Mouse (Mus musculus): ENCODE measurements around the gene Prrt2.
A peak's percentile ranks its signal among the peaks of the same experiment; 100 is the strongest.

The Prrt2 gene

GRCm38 (mm10) chr7:127020901-127021562 lies at the start of gene Prrt2, which contains the start of gene Gm42742:
TSS of gene Prrt2 (minus strand) at chr7:127021211.
TSS of gene Gm42742 (minus strand) at chr7:127021097.
- DNase-seq (ENCODE audit: low spot score in 2 of 2), result peak in 1 of 2 experiments; percentile 36

DNA sequence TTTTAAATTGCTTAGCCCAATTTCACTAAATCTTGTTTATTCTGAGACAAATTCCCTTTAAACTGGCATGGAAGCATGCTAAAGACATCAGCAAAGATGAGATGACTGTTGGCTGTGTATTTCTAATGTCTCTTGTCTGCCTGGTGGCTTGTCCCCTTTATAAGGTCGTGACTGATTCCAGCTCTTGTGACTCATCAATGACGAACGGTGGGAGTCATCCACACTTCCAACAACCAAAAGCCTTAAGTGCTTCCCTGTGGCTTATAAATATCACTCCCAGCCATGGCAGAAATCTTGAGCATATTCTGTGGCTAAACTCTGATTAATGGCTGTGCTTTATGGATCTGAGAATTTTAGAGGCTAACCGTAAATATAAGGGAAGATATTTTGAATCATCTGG lies 45.3 kb upstream of the Prrt2 start:
- DNase-seq (ENCODE audit: low spot score in 2 of 2), result no peak

GRCm38 (mm10) chr7:127065538-127065937 lies 44.5 kb upstream of the Prrt2 start:
- no peak for DNase-seq (ENCODE audit: low spot score in 2 of 2)

DNA sequence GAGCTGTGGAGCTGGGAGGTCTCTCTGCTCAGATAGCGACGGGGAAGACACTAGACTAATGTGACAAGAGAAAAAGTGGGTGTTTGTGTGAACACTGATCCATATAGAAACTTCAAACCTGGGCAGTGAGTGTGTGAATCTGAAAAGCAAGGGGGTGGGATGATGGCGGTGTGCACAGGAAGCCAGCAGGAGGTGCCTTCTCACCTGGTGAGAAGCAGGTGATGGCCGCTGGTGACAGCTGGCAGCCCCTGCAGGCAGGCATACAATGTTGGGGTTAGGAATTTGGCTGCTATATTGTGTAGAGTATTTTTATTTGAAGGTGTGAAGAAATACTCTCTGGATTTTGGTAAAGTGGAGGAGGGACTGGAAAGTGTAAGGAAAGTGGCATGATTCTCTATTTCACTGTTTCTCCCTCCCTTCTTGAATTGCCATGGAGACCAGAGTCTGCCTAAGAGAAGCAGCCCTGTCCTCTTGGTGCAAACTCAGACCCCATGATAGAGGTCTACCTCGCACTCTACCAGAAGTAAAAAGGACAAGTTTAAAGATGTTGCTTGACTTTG lies 34.1 kb upstream of the Prrt2 start:
- DNase-seq (ENCODE audit: low spot score in 2 of 2), result no peak

- DNase-seq (ENCODE audit: low spot score in 2 of 2), result peak; percentile 82 to 87
These were observed 21.1 kb upstream of the Prrt2 start, which contains the start of gene Kif22 for GRCm38 (mm10) chr7:127041851-127042672. TSS of gene Kif22 (minus strand) at chr7:127042471.

GRCm38 (mm10) chr7:127031244-127031643 lies 10.2 kb upstream of the Prrt2 start:
- no peak for DNase-seq (ENCODE audit: low spot score in 2 of 2)

DNA sequence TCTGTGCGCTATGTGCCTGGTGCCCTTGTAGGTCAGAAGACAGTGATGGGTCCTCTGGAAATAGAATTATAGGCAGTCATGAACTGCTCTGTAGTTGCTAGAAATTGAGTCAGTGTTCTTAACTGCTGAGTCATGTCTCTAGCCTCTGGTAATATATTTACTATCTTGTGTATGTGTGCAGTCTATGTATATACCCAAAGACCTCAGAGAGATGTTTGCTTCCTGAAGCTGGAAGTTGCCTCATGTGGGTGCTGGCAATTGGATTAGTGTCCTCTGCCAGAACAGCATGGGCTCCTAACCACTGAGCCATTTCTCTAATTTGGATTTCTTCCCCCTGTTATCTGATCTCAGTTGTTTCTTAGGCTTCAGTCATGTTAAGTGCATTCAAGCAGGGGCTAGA lies 9.2 kb upstream of the Prrt2 start:
- DNase-seq (ENCODE audit: low spot score in 2 of 2), result no peak

GRCm38 (mm10) chr7:127027885-127028284 lies 6.9 kb upstream of the Prrt2 start:
- no peak for DNase-seq (ENCODE audit: low spot score in 2 of 2)

DNA sequence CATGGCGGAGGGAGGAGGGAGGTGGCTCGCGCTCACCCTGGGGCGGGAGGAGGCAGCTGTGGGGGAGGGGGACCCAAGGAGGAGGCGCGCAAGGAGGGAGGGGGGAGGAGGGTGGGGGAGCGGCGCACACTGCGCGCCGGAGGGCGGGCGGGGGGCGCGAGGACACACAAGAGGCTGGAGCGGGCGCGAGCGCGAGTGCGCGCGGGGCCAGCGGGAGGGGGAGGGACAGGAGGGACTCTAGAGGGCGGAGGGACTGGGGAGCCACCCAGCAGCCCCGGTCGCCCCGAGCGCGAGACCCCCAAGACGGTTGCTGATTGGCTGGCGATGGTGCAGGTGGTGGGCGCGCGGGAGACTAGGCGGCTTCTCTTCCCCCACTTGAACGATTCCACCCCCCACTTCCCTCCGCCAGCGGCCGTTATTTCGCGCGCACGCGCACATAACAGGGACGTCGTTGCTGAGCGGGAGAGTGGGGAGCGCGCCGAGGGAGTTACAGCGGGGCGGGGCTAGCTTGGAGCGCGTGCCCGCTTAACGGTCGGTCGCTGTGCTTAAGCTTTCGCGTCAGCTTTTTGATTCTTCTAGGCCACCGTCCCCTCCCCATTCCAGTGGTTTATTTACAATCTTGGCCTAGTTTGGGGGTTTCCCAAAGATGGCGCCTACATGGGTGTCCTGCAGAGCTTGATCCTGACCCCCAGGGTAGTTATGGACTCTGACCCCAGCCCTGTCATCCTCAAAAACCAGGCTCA lies 6.1 kb upstream of the Prrt2 start, which contains the start of gene Maz:
Gene Maz (minus strand): TSS at position 54 of the 743 bp plus-strand sequence.
- peak; percentile 97 to 98 for DNase-seq (ENCODE audit: low spot score in 2 of 2)

DNA sequence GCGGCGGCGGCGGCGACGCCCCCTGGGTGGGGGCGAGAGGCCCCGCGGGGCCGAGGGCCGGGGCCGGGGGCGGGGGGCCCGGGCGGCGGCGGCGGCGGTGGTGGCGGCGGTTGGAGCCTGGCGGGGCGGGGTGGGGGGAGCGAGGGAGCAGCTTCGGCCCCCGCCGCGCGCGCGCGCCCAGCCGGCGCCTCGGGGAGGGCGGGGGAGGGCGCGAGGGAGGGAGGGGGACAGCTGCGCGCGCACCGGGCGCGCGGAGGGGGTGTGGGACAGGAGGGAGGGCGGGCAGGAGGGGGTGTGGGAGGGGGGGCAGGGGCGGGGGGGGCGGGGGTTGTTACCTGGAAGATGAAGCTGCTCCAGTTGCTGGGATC lies 5.6 kb upstream of the Prrt2 start:
- no peak for DNase-seq (ENCODE audit: low spot score in 2 of 2)

- DNase-seq (ENCODE audit: low spot score in 2 of 2), result peak; percentile 45 to 59
These were observed 5.2 kb upstream of the Prrt2 start for GRCm38 (mm10) chr7:127026161-127026600.

DNA sequence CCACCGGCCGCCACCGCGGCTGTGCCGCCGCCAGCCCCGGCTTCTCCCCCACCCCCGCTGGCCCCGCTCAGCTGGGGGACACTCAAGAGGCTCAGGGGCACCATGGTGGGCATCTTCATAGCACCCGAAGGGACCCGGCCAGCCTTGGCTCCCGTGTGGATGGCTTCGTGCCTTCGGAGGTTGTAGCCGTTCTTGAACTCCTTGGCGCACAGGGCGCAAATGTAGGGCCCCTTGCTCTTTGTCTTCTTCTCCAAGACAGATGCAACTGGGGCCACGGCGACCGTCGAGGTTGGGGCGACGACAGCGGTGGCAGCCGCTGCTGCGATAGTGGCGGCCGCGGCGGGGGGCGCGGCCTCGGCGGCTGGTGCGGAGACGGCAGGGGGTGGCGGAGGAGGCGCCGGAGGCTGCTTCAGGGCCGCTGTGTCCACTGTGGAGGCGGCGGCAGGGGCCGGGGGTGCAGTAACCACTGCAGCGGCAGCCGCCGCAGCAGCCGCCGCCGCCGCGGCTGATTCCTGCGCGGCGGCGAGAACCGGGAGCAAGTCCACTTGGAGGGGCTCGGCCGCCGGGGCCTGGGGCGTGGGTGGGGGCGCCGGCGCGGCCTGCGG lies 4.6 kb upstream of the Prrt2 start:
- peak in 1 of 2 experiments; percentile 31 for DNase-seq (ENCODE audit: low spot score in 2 of 2)

DNA sequence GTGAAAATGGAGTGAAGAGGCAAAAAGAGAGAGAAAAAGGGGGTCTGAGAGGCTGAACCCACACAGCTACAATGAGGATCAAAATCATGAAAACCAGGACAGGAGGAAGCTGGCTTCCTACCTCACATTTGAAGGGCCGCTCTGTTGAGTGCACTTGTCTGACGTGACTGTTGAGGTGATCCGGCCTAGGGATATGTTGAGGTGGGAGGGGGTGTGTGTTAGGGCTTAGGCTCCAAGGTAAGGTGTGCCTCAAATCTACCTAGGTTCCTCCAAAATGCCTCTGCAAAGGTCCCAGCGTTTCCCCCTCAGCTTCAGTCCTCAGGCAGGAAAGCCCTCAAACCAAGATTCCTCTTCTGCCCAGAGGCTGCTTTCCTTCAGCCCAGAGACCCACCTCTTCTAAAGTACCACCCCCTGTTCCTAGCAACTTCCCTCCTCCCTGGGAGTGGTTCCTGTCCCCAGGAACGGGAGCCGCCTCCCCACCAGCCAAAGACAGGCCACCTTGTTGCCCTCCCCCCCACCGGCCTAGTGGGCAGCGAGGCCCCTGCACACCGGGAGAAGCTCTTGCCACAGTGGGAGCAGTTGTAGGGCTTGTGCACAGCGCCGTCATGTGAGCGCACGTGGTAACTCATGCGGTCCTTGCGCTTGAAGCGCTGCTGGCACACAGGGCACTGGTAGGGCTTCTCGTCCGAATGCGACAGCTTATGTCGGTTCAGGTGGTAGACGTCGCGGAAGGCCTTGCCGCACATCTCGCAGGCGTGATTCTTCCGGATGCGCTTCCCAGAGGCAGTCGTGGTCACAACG lies 3.9 kb upstream of the Prrt2 start:
- peak; percentile 59 to 68 for DNase-seq (ENCODE audit: low spot score in 2 of 2)

DNA sequence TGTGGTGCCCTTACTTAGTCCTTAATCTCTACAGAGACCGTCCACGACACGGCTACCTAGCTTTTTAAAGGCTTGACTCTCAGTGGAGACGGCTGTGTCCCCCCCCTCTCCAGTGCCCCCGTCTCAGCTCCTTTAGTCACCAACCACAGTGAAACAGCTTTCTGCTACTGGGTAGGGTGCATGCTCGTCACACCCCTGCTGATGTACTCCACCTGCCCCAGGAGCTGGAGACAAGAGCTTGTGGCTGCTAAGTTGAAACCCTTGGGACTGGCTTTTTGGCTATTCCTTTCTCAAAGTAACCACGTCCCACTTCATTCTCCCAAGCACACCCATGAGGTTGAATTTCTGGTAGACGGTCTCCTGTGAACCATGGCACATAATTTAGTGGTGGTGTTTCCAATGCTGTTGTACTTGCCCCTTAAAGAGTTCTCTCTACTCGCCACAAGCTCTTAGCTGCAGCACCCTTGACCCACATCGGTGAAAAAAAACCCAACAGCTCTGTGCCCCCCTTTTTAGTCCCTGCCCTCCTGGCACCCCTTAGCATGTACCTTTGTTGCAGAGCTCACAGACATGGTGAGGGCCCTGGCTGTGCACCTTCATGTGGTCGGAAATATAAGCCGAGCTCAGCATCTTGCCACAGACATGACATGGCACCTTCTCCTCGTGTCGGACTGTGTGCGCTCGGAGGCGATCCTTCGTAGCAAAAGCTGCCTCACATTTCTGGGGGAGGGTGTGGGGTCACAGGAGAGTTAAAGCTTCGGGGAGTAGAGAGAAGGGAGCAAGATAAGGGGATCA lies 3.1 kb upstream of the Prrt2 start:
- DNase-seq (ENCODE audit: low spot score in 2 of 2), result no peak

- no peak for DNase-seq (ENCODE audit: low spot score in 2 of 2)
These were observed 2.3 kb upstream of the Prrt2 start for GRCm38 (mm10) chr7:127023272-127023691.

DNA sequence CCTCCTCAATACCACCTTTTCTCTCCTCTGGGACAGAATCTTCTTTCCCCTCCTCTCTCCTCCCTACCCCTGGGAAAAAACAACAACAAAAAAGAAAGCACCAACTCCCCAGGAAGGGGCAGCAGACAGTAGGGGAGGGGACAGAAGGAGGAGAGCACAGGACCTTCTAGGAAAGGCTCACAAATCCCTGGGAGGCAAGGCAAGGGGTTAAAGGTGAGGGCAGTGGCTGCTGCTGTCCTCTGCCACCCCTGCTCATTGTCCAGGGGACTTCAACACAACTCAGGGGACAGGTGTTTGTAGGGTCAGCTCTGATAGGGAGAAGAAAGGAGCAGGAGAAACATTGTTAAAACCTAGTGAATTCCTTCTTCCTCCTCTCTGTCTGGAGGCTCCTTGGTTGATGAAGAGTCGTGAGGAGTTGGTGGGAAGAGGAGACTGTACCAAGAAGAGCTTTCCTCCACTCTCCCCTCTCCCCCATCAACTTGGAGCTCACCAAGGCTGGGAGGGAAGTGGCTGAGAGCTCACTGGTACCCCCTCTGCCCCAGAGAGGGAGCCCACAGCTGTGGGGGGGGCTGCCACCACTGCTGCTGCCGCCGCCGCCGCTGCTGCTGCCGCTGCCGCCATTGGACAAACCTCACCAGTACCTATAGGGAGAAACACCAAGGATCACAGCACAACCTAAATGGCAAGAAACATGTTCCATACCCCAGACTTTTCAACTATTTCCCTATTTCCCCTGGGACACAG lies 1.7 kb upstream of the Prrt2 start:
- DNase-seq (ENCODE audit: low spot score in 2 of 2), result no peak

- DNase-seq (ENCODE audit: low spot score in 2 of 2), result no peak
These were observed 834 bp upstream of the Prrt2 start for GRCm38 (mm10) chr7:127021563-127022527.

DNA sequence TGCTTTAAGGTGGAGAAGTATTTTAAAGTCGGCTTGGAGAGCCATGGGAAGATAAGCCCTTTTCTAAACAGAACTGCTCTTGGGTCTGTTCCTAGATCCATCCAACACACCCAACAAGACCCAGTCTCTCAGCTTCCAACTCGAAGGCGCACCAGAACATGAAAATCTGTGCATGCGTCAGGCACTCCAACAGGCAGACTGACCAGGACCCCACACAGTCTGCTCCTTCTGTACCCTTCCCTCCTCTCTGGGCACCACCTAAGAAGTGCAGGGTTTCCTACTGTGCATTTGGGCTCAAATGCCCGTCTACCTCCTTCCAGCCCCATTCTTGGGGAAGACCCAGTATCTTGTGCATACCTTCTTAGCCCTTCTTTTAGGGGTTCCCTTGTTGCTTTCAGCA lies 520 bp downstream of the Prrt2 start:
- DNase-seq (ENCODE audit: low spot score in 2 of 2), result no peak

Data from urinary bladder, adult 18-20 months (tissue).